Mouse (Mus musculus): Measurements from ENCODE around the gene Pygm. TPM values are rescaled to one million over a fixed set of nuclear protein-coding genes. Genes with fewer than 3 reads are reported as not detected.

Gene Pygm
- polyA plus RNA-seq, 1 experiment = 2.9 TPM

GRCm38 (mm10) chr19:6342276-6342933 lies 41.8 kb upstream of the Pygm start:
- no peak for DNase-seq (ENCODE audit: low read depth)
- TF ChIP-seq CTCF (IDR thresholded peaks at IDR 0.05; ENCODE audit: borderline replicate concordance, extremely low read depth, insufficient read depth, insufficient read length) (no peak), POLR2A (IDR thresholded peaks at IDR 0.05; ENCODE audit: borderline replicate concordance, extremely low read depth, insufficient read depth, insufficient read length, poor library complexity, severe bottlenecking) (no peak)

GRCm38 (mm10) chr19:6343066-6343925 lies 40.9 kb upstream of the Pygm start:
- no peak for DNase-seq (ENCODE audit: low read depth)

GRCm38 (mm10) chr19:6343996-6344395 lies 40.2 kb upstream of the Pygm start:
- DNase-seq (ENCODE audit: low read depth) = no peak

More at GRCm38 (mm10) chr19:6343066-6343925, 40.9 kb upstream of the Pygm start:
- TF ChIP-seq POLR2A (IDR thresholded peaks at IDR 0.05; ENCODE audit: borderline replicate concordance, extremely low read depth, insufficient read depth, insufficient read length, poor library complexity, severe bottlenecking) (no peak), CTCF (IDR thresholded peaks at IDR 0.05; ENCODE audit: borderline replicate concordance, extremely low read depth, insufficient read depth, insufficient read length) (no peak)

GRCm38 (mm10) chr19:6346023-6346422 lies 38.2 kb upstream of the Pygm start:
- TF ChIP-seq POLR2A (IDR thresholded peaks at IDR 0.05; ENCODE audit: borderline replicate concordance, extremely low read depth, insufficient read depth, insufficient read length, poor library complexity, severe bottlenecking) = no peak
- TF ChIP-seq CTCF (IDR thresholded peaks at IDR 0.05; ENCODE audit: borderline replicate concordance, extremely low read depth, insufficient read depth, insufficient read length) = no peak
- DNase-seq (ENCODE audit: low read depth) = no peak

More at GRCm38 (mm10) chr19:6343996-6344395, 40.2 kb upstream of the Pygm start:
- TF ChIP-seq POLR2A (IDR thresholded peaks at IDR 0.05; ENCODE audit: borderline replicate concordance, extremely low read depth, insufficient read depth, insufficient read length, poor library complexity, severe bottlenecking) (no peak), CTCF (IDR thresholded peaks at IDR 0.05; ENCODE audit: borderline replicate concordance, extremely low read depth, insufficient read depth, insufficient read length) (no peak)

GRCm38 (mm10) chr19:6346661-6347060 lies 37.5 kb upstream of the Pygm start:
- TF ChIP-seq POLR2A (IDR thresholded peaks at IDR 0.05; ENCODE audit: borderline replicate concordance, extremely low read depth, insufficient read depth, insufficient read length, poor library complexity, severe bottlenecking) = no peak
- no peak for TF ChIP-seq CTCF (IDR thresholded peaks at IDR 0.05; ENCODE audit: borderline replicate concordance, extremely low read depth, insufficient read depth, insufficient read length)
- no peak for DNase-seq (ENCODE audit: low read depth)

GRCm38 (mm10) chr19:6347615-6348014 lies 36.6 kb upstream of the Pygm start:
- TF ChIP-seq POLR2A (IDR thresholded peaks at IDR 0.05; ENCODE audit: borderline replicate concordance, extremely low read depth, insufficient read depth, insufficient read length, poor library complexity, severe bottlenecking) (no peak), CTCF (IDR thresholded peaks at IDR 0.05; ENCODE audit: borderline replicate concordance, extremely low read depth, insufficient read depth, insufficient read length) (no peak)
- no peak for DNase-seq (ENCODE audit: low read depth)

GRCm38 (mm10) chr19:6348717-6349116 lies 35.5 kb upstream of the Pygm start:
- TF ChIP-seq POLR2A (IDR thresholded peaks at IDR 0.05; ENCODE audit: borderline replicate concordance, extremely low read depth, insufficient read depth, insufficient read length, poor library complexity, severe bottlenecking) = no peak
- no peak for TF ChIP-seq CTCF (IDR thresholded peaks at IDR 0.05; ENCODE audit: borderline replicate concordance, extremely low read depth, insufficient read depth, insufficient read length)
- no peak for DNase-seq (ENCODE audit: low read depth)

GRCm38 (mm10) chr19:6349215-6349983 lies 34.8 kb upstream of the Pygm start:
- DNase-seq (ENCODE audit: low read depth) = no peak
- TF ChIP-seq CTCF (IDR thresholded peaks at IDR 0.05; ENCODE audit: borderline replicate concordance, extremely low read depth, insufficient read depth, insufficient read length) (no peak), POLR2A (IDR thresholded peaks at IDR 0.05; ENCODE audit: borderline replicate concordance, extremely low read depth, insufficient read depth, insufficient read length, poor library complexity, severe bottlenecking) (no peak)

GRCm38 (mm10) chr19:6351431-6352106 lies 32.6 kb upstream of the Pygm start:
- no peak for TF ChIP-seq POLR2A (IDR thresholded peaks at IDR 0.05; ENCODE audit: borderline replicate concordance, extremely low read depth, insufficient read depth, insufficient read length, poor library complexity, severe bottlenecking)
- no peak for TF ChIP-seq CTCF (IDR thresholded peaks at IDR 0.05; ENCODE audit: borderline replicate concordance, extremely low read depth, insufficient read depth, insufficient read length)
- no peak for DNase-seq (ENCODE audit: low read depth)

- TF ChIP-seq CTCF (IDR thresholded peaks at IDR 0.05; ENCODE audit: borderline replicate concordance, extremely low read depth, insufficient read depth, insufficient read length) (no peak), POLR2A (IDR thresholded peaks at IDR 0.05; ENCODE audit: borderline replicate concordance, extremely low read depth, insufficient read depth, insufficient read length, poor library complexity, severe bottlenecking) (no peak)
- DNase-seq (ENCODE audit: low read depth) = no peak
Measured at GRCm38 (mm10) chr19:6352107-6352505, 32.1 kb upstream of the Pygm start.

Measured in brain, embryonic 14.5 days (tissue).